Mouse (Mus musculus) retina, embryonic 14.5 days (tissue): ENCODE measurements around the gene Hrh2.

Experiments
- DNase-seq: peaks from one replicate; pipeline ENCODE4 v3.0.0-alpha.2; 2015; ENCODE audit warnings: low spot score

Hrh2 gene

DNA sequence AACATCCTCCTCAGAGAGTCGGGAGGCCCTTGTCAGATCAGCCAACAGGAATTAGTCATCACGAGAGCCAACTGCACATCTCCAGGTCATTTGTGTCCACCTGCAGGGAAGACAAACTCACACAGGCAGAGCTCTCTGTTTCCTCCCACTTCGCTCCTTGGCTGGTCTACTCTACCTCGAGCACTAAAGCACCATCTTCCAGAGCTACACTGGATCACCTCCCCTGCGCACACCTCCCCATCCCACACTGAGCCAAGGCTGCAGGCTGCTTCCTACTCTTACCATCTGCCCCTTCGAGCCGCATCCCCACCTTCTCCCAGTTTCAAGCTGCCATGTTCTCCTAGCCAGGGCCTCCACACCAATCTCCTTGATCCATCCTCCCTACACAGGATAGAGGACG is 77.7 kb downstream of the Hrh2 start:
- DNase-seq, result no peak

DNA sequence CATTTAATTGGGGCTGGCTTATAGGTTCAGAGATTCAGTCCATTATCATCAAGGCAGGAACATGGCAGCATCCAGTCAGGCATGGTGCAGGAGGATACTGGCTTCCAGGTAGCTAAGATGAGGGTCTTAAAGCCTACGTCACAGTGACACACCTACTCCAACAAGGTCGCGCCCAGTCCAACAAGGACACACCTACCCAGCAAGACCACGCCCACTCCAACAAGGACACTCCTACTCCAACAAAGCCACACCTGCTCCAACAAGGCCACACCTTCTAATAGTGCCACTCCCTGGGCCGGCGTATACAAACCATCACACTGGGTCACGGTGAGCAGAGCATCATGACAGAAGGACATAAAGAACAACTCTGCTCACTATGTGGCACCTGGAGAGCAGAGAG is 80.1 kb downstream of the Hrh2 start:
- DNase-seq, result no peak

DNA sequence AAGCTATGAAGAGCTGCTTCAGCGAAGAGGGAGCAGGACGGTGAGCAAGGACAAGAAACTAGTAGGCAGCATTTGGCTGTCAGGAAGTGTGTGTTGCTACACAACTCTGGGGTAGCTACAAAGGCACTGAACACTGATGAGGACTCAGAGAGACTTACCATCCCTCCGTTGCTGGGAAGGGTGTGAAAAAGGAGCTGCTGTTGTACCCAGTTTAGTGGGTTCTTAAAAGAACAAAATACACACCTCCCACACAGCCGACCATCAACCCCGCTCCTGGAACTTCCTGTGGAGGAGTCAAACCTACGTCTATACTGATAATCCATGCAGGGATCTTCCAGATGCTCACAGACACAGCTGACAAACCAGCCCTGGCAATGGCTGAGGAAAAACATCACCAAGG is 85.5 kb downstream of the Hrh2 start:
- no peak for DNase-seq

DNA sequence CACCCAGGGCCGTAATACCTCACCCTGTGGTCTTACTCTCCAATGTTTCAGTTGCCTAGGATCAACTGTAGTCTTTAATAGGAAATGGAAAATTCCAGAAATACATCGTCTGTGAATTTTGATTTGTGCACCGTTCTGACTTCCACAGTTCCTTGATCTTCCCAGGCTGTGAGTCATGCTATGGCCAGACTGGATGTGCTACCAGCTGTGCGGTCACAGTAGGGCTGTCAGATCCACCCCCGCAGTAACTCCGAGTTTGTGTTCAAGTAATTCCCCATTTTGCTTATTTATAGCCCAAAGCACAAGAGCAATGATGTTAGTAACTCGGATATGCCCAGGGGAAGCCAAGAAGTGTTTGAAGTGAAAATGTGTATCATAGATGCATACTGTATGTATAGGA is 88.4 kb downstream of the Hrh2 start:
- DNase-seq, result no peak

DNA sequence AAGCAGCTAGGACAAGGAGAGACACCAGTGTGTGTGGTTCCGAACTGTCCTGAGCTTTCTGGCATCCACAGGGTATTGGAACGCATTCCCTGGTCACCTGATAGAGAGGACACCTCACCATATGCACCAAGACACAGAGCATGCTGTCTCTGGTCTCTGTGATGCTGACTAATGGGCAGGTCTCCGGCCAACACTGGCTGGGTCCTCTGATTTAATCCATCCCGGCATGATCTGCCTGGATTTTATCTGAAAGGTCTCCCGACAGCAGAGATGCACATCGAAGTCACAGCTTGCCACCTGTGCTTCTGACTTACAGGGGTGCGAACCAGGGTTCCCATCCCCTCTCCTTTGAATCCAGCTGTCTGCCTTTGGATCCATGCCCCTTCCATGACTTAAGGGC is 89.2 kb downstream of the Hrh2 start:
- DNase-seq, result no peak

DNA sequence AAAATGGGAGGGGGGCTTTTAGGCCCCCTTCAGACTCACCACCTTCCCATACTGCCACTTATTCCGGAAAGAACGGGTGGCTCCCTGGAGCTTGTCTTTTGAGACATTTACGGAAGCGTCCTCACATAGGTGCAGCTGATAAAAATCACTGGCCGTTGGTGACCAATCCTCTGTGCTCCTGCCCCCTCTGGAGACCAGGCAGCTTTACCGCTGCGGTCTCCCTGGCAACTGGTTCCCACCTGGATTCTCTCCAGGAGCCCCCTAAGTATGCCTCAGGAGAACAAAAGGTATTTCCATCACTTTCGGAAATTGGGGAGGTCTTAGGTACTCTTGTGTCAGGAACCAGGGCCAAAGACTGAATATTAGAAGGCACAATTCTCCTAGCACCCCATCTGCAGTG is 89.7 kb downstream of the Hrh2 start:
- no peak for DNase-seq

DNA sequence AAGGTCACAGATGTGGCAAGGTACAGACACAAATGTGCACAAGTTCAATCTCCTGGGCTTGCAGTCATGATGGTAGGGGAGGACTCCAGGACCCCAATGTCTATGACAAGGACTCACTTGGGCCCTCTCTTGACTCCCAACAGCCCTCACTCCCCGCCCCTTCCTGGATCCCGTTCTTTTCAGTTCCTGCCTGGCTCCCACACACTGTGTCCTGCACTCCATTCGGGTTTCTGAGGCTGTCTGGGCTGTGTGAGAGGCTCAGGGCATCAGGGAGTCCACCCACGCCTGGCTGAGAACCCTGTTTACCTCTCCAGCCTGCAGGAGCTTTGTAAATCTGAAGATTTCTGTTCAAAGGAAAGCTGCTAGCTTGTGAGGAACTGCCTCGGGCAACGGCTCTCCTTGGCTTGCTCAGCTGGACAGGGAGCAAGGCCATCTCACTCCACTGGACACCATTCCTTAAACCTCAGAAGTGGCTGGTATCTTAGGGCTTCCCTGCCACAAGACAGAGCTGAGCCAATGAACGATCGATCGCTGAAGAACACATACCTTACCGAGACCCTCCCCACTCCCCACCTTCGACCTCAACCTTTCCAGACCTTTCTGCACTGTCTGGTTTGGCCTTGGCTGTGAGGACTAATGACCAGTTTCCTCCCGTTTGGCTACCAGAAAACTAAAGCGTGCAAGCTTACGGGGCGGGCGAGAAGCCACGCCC is 90.4 kb downstream of the Hrh2 start:
- no peak for DNase-seq

DNA sequence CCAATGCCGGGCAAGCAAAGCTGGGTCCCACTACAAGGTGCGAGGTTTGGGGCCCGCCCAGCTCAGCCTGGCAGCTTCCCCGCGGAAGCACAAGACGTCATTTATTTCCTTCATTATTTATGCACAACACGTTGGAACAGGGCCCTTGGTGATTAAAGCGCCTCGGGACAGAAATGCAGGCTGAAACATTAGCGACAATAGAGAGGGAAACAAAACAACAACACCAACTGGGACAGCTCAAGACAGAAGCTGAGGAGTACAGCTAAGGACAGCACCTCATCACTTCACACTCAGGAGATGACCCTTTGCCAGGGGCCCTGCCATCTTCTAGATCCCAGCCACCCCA is 90.9 kb downstream of the Hrh2 start:
- peak; percentile 27 for DNase-seq
